Mouse (Mus musculus) heart, embryonic 11.5 days (tissue): ENCODE results near the gene Ccdc169. TPM values are rescaled to one million over a fixed set of nuclear protein-coding genes. Genes with fewer than 3 reads are reported as not detected.

ENCODE experiments used
- ATAC-seq: fragments of 200-750 bp; cut with Nextera tagmentation; replicated peaks from 2 replicates; pipeline ENCODE4 v1.8.0; 2017; ENCODE audit warnings: moderate library complexity; ENCODE audit not compliant: insufficient number of reproducible peaks, low FRiP score, low TSS enrichment
- H3K27ac ChIP-seq: fragments of 300-500 bp; sonication (generic); 2 replicates; pipeline ENCODE4 v1.5.1; 2014; ENCODE audit warnings: mild to moderate bottlenecking, low read depth, low read length
- H3K27me3 ChIP-seq: fragments of 300-500 bp; sonication (generic); 2 replicates; pipeline ENCODE4 v1.6.1; 2014; ENCODE audit warnings: mild to moderate bottlenecking, low read length, mixed read lengths; ENCODE audit not compliant: control insufficient read depth, insufficient read depth
- H3K36me3 ChIP-seq: fragments of 300-500 bp; sonication (generic); 2 replicates; pipeline ENCODE4 v1.6.1; 2014; ENCODE audit warnings: mild to moderate bottlenecking, low read length, moderate library complexity, mixed read lengths; ENCODE audit not compliant: control insufficient read depth, insufficient read depth
- H3K4me1 ChIP-seq: fragments of 300-500 bp; sonication (generic); 2 replicates; pipeline ENCODE4 v1.6.1; 2014; ENCODE audit warnings: low read length; ENCODE audit not compliant: control insufficient read depth, insufficient read depth
- H3K4me2 ChIP-seq: fragments of 300-500 bp; sonication (generic); 2 replicates; pipeline ENCODE4 v1.6.1; 2014; ENCODE audit warnings: mild to moderate bottlenecking, moderate library complexity
- H3K4me3 ChIP-seq: fragments of 300-500 bp; sonication (generic); 2 replicates; pipeline ENCODE4 v1.5.1; 2014; ENCODE audit warnings: low read depth, low read length
- H3K9ac ChIP-seq: fragments of 300-500 bp; sonication (generic); 2 replicates; pipeline ENCODE4 v1.6.1; 2014; ENCODE audit warnings: mild to moderate bottlenecking, low read depth, low read length, moderate library complexity
- H3K9me3 ChIP-seq: fragments of 300-500 bp; sonication (generic); replicated peaks from 2 replicates; pipeline ENCODE4 v1.6.1; 2016; ENCODE audit warnings: low read length; ENCODE audit not compliant: control insufficient read depth
- whole genome bisulfite sequencing: fragments of 180-500 bp; shearing (Covaris S2); extraction: QIAGEN DNeasy Blood & Tissue Kit; methylation state at CpG from one replicate; pipeline ENCODE4 v1.1.7; 2014; ENCODE audit not compliant: insufficient replicate concordance; 5-methylcytosine and 5-hydroxymethylcytosine counted together
- polyA plus RNA-seq: library from polyadenylated mRNA; unstranded; fragments of >200 nt; fragmentation: Nextera tagmentation; extraction: Ambion mirVana; gene quantifications from 2 replicates; pipeline ENCODE4 v1.2.1, GENCODE M21; 2014

Ccdc169 gene
- polyA plus RNA-seq, 1 experiment from 2014 or later = not detected

DNA sequence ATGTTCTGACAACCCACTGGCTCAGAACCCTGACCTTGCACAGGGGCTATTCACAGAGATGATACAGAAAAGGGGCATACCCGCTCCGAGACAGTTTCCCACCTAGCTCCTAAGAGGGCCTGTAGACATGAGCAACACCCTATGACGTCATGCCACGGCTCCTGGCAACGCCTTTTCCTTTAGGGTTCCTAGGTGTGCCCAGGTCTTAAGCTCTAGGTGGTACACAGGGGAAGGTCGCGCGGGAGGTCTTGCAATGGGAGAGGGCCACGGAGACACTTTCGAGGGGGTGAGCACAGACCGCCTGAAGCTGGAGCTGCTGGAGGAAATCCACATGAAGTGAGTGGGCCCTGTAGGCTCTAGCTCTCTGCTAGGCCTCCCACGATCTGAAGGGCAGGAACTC lies 2.7 kb downstream of the Ccdc169 start:
- no peaks in the 10 kb centered on the region for H3K9me3 ChIP-seq
- ATAC-seq = no peak

DNA sequence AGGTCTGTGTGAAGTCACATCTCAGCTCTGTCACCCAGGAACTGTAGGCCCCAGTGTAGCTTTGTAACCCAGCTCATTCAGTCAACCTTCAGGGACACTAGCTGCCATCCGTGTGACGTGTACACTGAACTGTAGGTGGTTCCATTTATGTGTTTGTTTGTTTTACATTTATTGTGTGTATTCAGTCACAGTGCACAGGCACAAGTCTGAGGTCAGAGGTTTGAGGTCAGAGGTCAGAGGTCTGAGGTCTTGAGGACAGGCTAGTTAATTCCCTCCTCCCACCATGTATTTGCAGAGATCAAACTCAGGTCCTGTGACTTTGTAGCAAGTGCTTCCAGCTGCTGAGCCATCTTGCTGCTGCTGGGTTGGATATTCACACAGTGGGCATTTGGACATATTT lies 4.3 kb downstream of the Ccdc169 start:
- whole genome bisulfite sequencing = 85% methylated on average over 2 of the region's 2 CpGs
- Histone ChIP-seq H3K4me1 (no peaks in the 10 kb centered on the region), H3K4me2 (no peak overlapping the region), H3K36me3 (peaks cover 2% of the 10 kb centered on the region; the same call in 1 of the 2 replicates), H3K4me3 (no peak overlapping the region), H3K27me3 (no peaks in the 10 kb centered on the region), H3K9me3 (no peaks in the 10 kb centered on the region), H3K9ac (no peak overlapping the region), H3K27ac (no peak overlapping the region)
- no peak for ATAC-seq

More for the DNA sequence above, 2.7 kb downstream of the Ccdc169 start:
- Histone ChIP-seq H3K27me3 (no peaks in the 10 kb centered on the region), H3K4me3 (no peak overlapping the region), H3K27ac (no peak overlapping the region), H3K4me2 (no peak overlapping the region), H3K36me3 (peaks cover 4% of the 10 kb centered on the region; the same call in 1 of the 2 replicates), H3K9ac (no peak overlapping the region), H3K4me1 (no peaks in the 10 kb centered on the region)
- WGBS = 88% methylated on average over 12 of the region's 12 CpGs

DNA sequence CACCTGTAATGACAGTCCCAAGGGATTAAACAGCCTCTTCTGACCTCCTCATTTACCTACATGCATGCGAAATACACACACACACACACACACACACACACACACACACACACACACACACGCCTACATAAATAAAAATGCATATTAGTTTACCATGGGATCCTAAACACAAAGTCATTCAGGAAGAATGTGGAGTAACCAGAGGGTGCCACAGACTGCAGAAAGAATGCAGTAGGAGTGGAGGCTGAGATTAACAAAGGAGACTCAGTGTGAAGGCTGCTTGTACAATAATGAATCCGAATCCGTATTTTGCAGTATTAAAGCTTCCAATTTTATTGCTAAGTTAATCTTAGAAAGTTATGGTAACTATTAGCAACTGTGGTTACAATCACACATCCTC lies 7.8 kb downstream of the Ccdc169 start:
- no peaks in the 10 kb centered on the region for H3K9me3 ChIP-seq
- no peak overlapping the region for H3K9ac ChIP-seq
- H3K4me2 ChIP-seq = no peak overlapping the region
- no peak for ATAC-seq
- no peak overlapping the region for H3K4me3 ChIP-seq
- no peaks in the 10 kb centered on the region for H3K4me1 ChIP-seq
- no peaks in the 10 kb centered on the region for H3K36me3 ChIP-seq
- WGBS = 82% methylated on average over 4 of the region's 4 CpGs
- H3K27me3 ChIP-seq = no peaks in the 10 kb centered on the region
- no peak overlapping the region for H3K27ac ChIP-seq

- Histone ChIP-seq H3K4me3 (no peak overlapping the region), H3K27me3 (no peaks in the 10 kb centered on the region), H3K36me3 (no peaks in the 10 kb centered on the region), H3K9me3 (no peaks in the 10 kb centered on the region), H3K4me1 (no peaks in the 10 kb centered on the region), H3K4me2 (no peak overlapping the region), H3K27ac (no peak overlapping the region), H3K9ac (no peak overlapping the region)
- no peak for ATAC-seq
- WGBS = 74% methylated on average over 6 of the region's 6 CpGs
These were observed 9.3 kb downstream of the Ccdc169 start for GRCm38 (mm10) chr3:55146441-55146840.

- H3K27me3 ChIP-seq = no peaks in the 10 kb centered on the region
- H3K4me1 ChIP-seq = no peaks in the 10 kb centered on the region
- H3K9ac ChIP-seq = no peak overlapping the region
- H3K36me3 ChIP-seq = no peaks in the 10 kb centered on the region
- H3K9me3 ChIP-seq = no peaks in the 10 kb centered on the region
- H3K27ac ChIP-seq = no peak overlapping the region
- H3K4me2 ChIP-seq = no peak overlapping the region
- ATAC-seq = no peak
- 74% methylated on average over 2 of the region's 2 CpGs for WGBS
- no peak overlapping the region for H3K4me3 ChIP-seq
These were observed 10.0 kb downstream of the Ccdc169 start for GRCm38 (mm10) chr3:55147156-55147555.

GRCm38 (mm10) chr3:55148091-55148490 lies 11.0 kb downstream of the Ccdc169 start:
- Histone ChIP-seq H3K4me3 (no peak overlapping the region), H3K4me2 (no peak overlapping the region), H3K9ac (no peak overlapping the region), H3K27me3 (no peaks in the 10 kb centered on the region), H3K36me3 (no peaks in the 10 kb centered on the region), H3K27ac (no peak overlapping the region), H3K9me3 (no peaks in the 10 kb centered on the region), H3K4me1 (no peaks in the 10 kb centered on the region)
- ATAC-seq = no peak
- 39% methylated on average over 3 of the region's 3 CpGs for WGBS

DNA sequence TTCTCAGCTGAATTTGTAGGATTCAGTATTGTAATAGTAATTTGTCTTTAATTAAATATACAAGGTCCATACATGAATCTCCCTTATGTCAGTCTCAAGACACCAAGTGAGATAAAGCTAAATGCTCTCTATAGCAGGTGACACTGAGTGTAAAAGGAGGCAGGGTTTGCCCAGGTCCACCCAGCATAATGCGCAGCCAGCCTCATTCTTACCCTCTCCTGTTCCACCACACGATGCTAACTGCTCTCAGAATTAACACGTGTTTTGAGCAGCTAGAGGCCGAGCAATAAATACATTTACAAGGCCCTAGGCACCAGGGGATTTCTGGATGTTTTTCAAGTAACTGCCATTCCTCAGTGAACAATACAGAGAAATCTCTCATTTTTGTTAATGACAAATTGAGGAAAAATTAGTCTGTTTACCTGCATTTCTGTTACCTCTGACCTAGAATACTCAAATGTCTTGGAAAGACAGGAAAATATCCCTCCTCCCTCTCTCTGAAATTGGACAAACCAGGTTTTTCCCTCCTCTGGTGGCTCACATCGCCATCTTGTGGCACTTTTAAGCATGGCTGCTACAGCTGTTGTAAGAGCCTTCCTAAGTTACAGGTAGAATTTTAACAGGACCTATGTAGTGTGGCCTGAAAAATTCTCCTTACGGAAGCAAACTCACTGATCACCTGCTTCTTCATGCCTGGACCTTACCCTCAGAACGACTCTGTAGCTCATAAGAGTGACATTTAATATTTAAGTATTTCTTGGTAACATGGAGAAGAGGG lies 14.7 kb downstream of the Ccdc169 start:
- Histone ChIP-seq H3K4me2 (no peak overlapping the region), H3K27ac (no peak overlapping the region), H3K9ac (no peak overlapping the region), H3K4me3 (no peak overlapping the region), H3K9me3 (no peaks in the 10 kb centered on the region), H3K4me1 (no peaks in the 10 kb centered on the region), H3K27me3 (no peaks in the 10 kb centered on the region), H3K36me3 (no peaks in the 10 kb centered on the region)
- ATAC-seq = no peak
- 39% methylated on average over 7 of the region's 7 CpGs for WGBS

GRCm38 (mm10) chr3:55152673-55153334 lies 15.7 kb downstream of the Ccdc169 start:
- no peaks in the 10 kb centered on the region for H3K4me1 ChIP-seq
- 68% methylated on average over 6 of the region's 6 CpGs for WGBS
- ATAC-seq = no peak
- H3K9ac ChIP-seq = no peak overlapping the region
- H3K27ac ChIP-seq = no peak overlapping the region
- no peaks in the 10 kb centered on the region for H3K9me3 ChIP-seq
- H3K27me3 ChIP-seq = no peaks in the 10 kb centered on the region
- no peak overlapping the region for H3K4me2 ChIP-seq
- no peak overlapping the region for H3K4me3 ChIP-seq
- no peaks in the 10 kb centered on the region for H3K36me3 ChIP-seq
